Mouse (Mus musculus) layer of hippocampus, adult 9-10 months (tissue): ENCODE data around the gene Gm21293.
"Not testable (repeated sequence)": the region's sequence is repeated elsewhere in the genome, so short reads cannot be mapped to it uniquely, and the experiment has no call there.

Experiments used
- DNase-seq: peaks from one replicate; pipeline ENCODE4 v3.0.0; 2022; ENCODE audit warnings: low spot score

Gene Gm21293

DNA sequence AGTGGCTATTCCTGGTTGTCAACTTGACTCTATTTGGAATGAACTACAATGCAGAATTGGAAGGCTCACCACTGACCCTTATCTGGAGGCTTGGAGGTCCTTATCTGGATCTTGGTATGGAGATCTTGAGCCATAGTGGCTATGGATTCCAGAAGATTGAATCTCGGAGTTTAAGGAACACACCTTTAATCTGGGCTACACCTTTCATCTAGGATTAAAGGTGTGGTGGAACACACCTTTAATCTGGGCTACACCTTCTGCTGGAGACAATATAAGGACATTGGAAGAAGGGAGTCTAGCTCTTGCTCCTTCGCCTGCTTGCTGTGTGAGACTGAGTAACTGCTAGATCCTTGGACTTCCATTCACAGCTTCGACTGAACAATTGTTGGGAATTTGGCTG is at the start of gene Gm21293:
Gene Gm21293, plus strand, starts transcription at position 301 of the 400 bp plus-strand sequence.
- not testable (repeated sequence) for DNase-seq

- DNase-seq = no peak
Observed at GRCm38 (mm10) chr10:104110044-104110443, 32.7 kb upstream of the Gm21293 start.

DNA sequence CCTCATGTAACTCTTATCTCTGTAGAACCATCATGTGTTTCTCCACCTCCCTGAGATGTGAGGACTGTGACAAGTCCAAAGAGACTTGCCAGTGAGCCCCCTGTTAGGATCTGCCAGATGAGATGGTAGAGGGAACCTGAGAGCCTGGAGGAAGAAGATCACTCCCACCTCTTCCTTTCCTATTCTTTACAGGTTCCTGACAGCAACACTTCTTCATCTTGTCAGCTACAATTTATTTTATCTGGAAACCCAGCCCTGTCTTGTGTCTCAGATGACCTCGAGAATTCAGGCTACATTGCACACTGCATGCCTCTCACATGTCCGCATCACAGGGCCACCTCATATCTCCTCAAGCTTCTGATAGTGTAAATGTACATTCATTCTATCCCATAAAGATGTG is 24.5 kb upstream of the Gm21293 start:
- DNase-seq = no peak

DNA sequence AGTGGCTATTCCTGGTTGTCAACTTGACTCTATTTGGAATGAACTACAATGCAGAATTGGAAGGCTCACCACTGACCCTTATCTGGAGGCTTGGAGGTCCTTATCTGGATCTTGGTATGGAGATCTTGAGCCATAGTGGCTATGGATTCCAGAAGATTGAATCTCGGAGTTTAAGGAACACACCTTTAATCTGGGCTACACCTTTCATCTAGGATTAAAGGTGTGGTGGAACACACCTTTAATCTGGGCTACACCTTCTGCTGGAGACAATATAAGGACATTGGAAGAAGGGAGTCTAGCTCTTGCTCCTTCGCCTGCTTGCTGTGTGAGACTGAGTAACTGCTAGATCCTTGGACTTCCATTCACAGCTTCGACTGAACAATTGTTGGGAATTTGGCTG is 8.4 kb downstream of the Gm21293 start, which contains the start of gene Gm6763:
Gene Gm6763, plus strand, starts transcription at position 301 of the 400 bp plus-strand sequence.
- not testable (repeated sequence) for DNase-seq

DNA sequence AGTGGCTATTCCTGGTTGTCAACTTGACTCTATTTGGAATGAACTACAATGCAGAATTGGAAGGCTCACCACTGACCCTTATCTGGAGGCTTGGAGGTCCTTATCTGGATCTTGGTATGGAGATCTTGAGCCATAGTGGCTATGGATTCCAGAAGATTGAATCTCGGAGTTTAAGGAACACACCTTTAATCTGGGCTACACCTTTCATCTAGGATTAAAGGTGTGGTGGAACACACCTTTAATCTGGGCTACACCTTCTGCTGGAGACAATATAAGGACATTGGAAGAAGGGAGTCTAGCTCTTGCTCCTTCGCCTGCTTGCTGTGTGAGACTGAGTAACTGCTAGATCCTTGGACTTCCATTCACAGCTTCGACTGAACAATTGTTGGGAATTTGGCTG is 16.9 kb downstream of the Gm21293 start, which contains the start of gene Gm8764:
Gene Gm8764, plus strand, starts transcription at position 301 of the 400 bp plus-strand sequence.
- not testable (repeated sequence) for DNase-seq

DNA sequence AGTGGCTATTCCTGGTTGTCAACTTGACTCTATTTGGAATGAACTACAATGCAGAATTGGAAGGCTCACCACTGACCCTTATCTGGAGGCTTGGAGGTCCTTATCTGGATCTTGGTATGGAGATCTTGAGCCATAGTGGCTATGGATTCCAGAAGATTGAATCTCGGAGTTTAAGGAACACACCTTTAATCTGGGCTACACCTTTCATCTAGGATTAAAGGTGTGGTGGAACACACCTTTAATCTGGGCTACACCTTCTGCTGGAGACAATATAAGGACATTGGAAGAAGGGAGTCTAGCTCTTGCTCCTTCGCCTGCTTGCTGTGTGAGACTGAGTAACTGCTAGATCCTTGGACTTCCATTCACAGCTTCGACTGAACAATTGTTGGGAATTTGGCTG is 25.4 kb downstream of the Gm21293 start, which contains the start of gene Gm21304:
Gene Gm21304, plus strand, starts transcription at position 301 of the 400 bp plus-strand sequence.
- not testable (repeated sequence) for DNase-seq

GRCm38 (mm10) chr10:104176724-104177123 is 33.9 kb downstream of the Gm21293 start, which contains the start of gene Gm21312:
TSS of gene Gm21312 (plus strand) at chr10:104177024.
- DNase-seq = not testable (repeated sequence)

- not testable (repeated sequence) for DNase-seq
Observed at GRCm38 (mm10) chr10:104185233-104185632, 42.4 kb downstream of the Gm21293 start, which contains the start of gene Gm20765. TSS of gene Gm20765 (plus strand) at chr10:104185533.

- not testable (repeated sequence) for DNase-seq
Observed at GRCm38 (mm10) chr10:104193742-104194141, 51.0 kb downstream of the Gm21293 start, which contains the start of gene Gm4340. TSS of gene Gm4340 (plus strand) at chr10:104194042.
